Mouse (Mus musculus) neural tube, embryonic 10.5 days (tissue): ENCODE data around the gene Gpr61.
A peak's percentile ranks its signal among the peaks of the same experiment; 100 is the strongest.

Experiments
- DNase-seq: peaks from one replicate; pipeline ENCODE4 v3.0.0-alpha.2; 2017; ENCODE audit warnings: low spot score; ENCODE audit errors: extremely low spot score

Gpr61 gene

GRCm38 (mm10) chr3:108154656-108155055, at the start of gene Gpr61:
Gene Gpr61, minus strand, starts transcription at chr3:108154882.
- no peak for DNase-seq

- no peak for DNase-seq
Measured at GRCm38 (mm10) chr3:108204470-108204869, 49.8 kb upstream of the Gpr61 start.

- peak; percentile 83 for DNase-seq
Measured at GRCm38 (mm10) chr3:108203621-108204325, 49.1 kb upstream of the Gpr61 start.

- no peak for DNase-seq
Measured at GRCm38 (mm10) chr3:108203212-108203611, 48.5 kb upstream of the Gpr61 start.

GRCm38 (mm10) chr3:108202506-108202905, 47.8 kb upstream of the Gpr61 start:
- no peak for DNase-seq

- peak; percentile 94 for DNase-seq
Measured at GRCm38 (mm10) chr3:108200329-108201323, 45.9 kb upstream of the Gpr61 start, which contains the start of gene Cyb561d1. Gene Cyb561d1, minus strand, starts transcription at chr3:108201212.

- DNase-seq: no peak
Measured at GRCm38 (mm10) chr3:108199231-108199630, 44.5 kb upstream of the Gpr61 start.

GRCm38 (mm10) chr3:108197066-108197497, 42.4 kb upstream of the Gpr61 start:
- DNase-seq: peak; percentile 54

- DNase-seq: no peak
Measured at GRCm38 (mm10) chr3:108195941-108196590, 41.4 kb upstream of the Gpr61 start.

GRCm38 (mm10) chr3:108195287-108195686, 40.6 kb upstream of the Gpr61 start:
- DNase-seq: no peak

- DNase-seq: no peak
Measured at GRCm38 (mm10) chr3:108193686-108194085, 39.0 kb upstream of the Gpr61 start.

GRCm38 (mm10) chr3:108189897-108190296, 35.2 kb upstream of the Gpr61 start:
- DNase-seq: no peak

GRCm38 (mm10) chr3:108188716-108189490, 34.2 kb upstream of the Gpr61 start:
- no peak for DNase-seq

- no peak for DNase-seq
Measured at GRCm38 (mm10) chr3:108187111-108187795, 32.6 kb upstream of the Gpr61 start.

GRCm38 (mm10) chr3:108186098-108187047, 31.7 kb upstream of the Gpr61 start, which contains the start of gene Amigo1:
Gene Amigo1, plus strand, starts transcription at chr3:108186335.
- peak; percentile 64 for DNase-seq

GRCm38 (mm10) chr3:108185460-108186097, 30.9 kb upstream of the Gpr61 start:
- no peak for DNase-seq

GRCm38 (mm10) chr3:108184742-108185141, 30.1 kb upstream of the Gpr61 start:
- DNase-seq: no peak

- DNase-seq: no peak
Measured at GRCm38 (mm10) chr3:108180514-108180913, 25.8 kb upstream of the Gpr61 start.
